Mouse (Mus musculus) heart, postnatal 4 days (tissue): ENCODE data around the gene Hjurp. TPM values are rescaled to one million over a fixed set of nuclear protein-coding genes. Genes with fewer than 3 reads are reported as not detected.
A peak's percentile ranks its signal among the peaks of the same experiment; 100 is the strongest.

Experiments
- DNase-seq: peaks from one replicate; pipeline ENCODE4 v3.0.0; 2021
- total RNA-seq, 2 experiments: library from RNA; stranded (reverse); gene quantifications; 2 replicates each; pipeline ENCODE4 v1.2.3; 2021

The Hjurp gene
- total RNA-seq, 2 experiments from 2014 or later = 97.1 to 100 TPM

- DNase-seq = no peak
These were observed 16.6 kb downstream of the Hjurp start for GRCm38 (mm10) chr1:88260604-88261377.

- peak; percentile 68 for DNase-seq
These were observed 17.3 kb downstream of the Hjurp start for GRCm38 (mm10) chr1:88260114-88260513.

DNA sequence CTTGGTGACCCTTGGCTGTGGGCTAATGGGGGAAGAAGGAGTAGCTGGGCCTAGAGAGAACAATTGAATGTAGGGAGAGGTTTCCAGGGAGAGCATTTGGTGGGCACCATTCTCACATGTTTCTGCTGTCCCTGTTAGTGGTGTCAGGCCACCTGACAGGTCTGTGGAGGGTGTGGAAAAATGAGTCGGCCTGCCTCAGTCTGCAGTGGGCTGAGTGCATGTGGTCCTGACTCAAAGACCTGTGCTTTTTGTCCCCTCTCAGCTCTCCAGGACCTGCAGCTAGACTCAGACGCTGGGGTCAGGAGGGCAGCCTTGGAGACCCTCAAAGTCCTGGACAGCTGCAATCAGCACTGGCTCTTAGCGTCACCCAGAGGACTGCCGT is 17.8 kb downstream of the Hjurp start:
- no peak for DNase-seq

DNA sequence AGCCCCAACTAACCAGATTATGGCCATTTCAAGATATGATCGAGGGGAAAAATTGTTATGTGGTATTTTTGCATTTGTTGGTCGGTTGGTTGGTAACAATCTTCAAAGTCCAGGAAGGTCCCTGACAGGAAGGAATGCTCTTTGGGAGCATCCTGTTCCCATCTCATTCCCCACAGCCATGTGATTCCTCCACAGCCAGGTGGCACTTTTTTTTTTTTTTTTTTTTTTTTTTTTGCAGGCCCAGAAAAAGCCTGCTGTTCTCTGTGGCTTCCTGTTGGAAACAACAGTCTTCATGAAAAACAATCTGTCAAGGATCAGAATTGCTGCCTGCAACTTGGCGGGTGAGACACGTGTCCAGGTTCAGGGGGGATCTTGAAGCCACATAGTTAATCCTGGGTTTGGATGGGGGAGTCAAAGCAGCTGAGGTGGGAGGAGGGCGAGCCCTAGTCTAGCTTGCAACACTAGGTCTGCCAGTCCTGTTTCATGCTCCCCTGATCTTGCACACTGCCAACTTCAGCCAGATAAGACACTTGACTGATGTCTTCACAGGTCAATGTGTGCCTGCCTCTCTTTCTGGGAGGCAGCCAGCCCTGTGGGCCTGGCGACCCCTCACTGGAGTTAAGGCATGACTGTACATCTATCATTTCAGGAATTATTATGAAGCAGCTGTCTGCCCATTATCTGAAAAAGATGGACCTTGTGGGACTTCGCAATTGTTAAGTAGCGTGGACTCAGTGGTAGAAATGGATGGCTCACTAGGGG is 18.4 kb downstream of the Hjurp start:
- DNase-seq = peak; percentile 64

- no peak for DNase-seq
These were observed 19.1 kb downstream of the Hjurp start for GRCm38 (mm10) chr1:88258361-88258760.

GRCm38 (mm10) chr1:88257681-88258080 is 19.8 kb downstream of the Hjurp start:
- no peak for DNase-seq

DNA sequence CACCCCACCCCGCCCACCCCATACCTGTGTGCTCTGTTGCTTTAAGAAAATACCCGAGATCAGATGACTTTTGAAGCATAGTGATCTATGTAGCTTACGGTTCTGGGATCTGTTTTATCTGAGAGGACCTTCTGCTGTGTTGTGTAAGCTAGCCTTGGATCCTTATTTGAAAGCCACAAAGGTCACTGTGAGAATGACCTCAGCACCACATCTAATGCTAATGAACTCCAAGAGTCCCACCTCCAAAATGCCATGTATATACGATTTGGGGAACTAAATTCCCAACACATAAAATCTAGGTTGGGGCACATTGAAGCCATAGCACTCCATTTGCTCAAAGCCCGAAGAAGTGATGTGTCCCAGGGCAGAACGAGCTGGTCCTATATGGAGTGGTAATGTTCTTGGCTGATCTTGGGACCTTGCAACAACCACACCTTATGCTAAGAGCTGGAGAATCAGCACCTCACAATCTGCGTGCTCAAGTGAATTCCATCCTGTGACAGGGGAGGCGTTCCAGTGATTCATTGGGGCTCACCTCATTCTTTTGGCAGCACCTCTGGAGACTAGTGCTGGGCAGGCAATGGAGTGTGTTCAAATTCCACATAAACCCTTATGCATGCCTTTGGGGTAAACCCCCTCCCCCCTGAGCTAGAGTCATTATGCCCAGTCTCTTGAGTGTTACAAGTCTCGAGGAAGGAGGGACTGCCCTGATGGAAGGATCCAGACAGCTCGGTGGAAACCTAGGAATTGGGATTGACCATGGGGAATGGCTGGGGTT is 20.4 kb downstream of the Hjurp start:
- DNase-seq = no peak

GRCm38 (mm10) chr1:88255989-88256754 is 21.3 kb downstream of the Hjurp start:
- no peak for DNase-seq

GRCm38 (mm10) chr1:88255466-88255857 is 22.0 kb downstream of the Hjurp start:
- DNase-seq = no peak

- DNase-seq = no peak
These were observed 22.5 kb downstream of the Hjurp start for GRCm38 (mm10) chr1:88254793-88255465.

DNA sequence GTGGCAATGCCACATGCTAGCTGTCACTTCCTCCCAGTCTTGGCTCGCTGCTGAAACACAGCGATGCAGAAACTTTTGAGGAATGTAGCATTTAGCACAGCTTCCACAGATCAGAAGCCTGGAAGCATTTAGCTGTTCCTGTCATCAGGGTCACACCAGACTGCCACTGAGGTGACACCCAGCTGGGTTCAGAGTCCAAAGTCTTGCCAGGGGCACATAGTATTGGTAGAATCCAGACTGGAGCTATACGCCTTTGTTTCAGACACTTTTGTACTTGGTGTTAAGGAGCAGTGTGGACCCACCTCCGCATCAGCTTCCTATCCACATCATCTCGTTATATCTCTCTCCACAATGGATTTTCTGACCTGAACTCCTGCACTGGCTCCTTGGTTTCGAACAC is 23.9 kb downstream of the Hjurp start:
- no peak for DNase-seq

DNA sequence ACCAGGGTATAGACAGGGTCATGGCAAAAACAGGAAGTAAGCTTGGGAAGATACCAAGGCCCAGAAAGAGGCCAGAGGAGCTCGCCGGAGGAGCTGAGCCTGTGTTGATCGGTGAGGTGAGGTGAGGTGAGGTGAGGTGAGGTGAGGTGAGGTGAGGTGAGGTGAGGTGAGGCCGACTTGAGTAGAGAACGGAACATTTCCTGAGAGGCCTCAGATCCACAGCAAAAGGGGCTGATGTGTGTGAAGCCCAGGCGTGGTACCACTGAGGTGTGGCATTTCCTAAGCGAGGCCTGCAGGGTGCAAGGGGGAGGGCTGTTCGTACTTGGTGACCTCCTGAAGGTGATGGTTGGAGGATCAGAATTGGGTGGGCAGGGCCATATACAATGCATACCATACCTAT is 24.3 kb downstream of the Hjurp start:
- DNase-seq = no peak

GRCm38 (mm10) chr1:88250023-88250422 is 27.4 kb downstream of the Hjurp start:
- no peak for DNase-seq

GRCm38 (mm10) chr1:88249596-88249995 is 27.8 kb downstream of the Hjurp start:
- DNase-seq = no peak

DNA sequence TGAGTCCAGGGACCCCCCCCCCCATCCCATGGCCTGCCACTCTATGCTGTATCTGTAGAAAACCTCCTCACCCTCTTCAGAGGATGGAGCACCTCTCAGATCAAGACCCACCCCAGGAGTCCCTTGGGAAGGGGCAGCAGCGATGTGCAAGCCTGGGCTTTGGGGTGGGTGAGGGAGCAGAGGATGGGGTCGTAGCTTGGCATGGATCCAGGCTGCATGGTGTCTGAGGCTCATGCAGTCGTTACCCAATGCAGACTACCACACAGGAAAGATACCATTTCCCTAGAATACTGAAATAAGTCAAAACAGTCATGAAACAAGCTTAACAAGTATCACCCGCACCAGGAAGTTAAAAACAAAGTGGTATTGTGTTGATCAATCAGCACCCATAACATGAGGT is 28.8 kb downstream of the Hjurp start:
- DNase-seq = no peak

DNA sequence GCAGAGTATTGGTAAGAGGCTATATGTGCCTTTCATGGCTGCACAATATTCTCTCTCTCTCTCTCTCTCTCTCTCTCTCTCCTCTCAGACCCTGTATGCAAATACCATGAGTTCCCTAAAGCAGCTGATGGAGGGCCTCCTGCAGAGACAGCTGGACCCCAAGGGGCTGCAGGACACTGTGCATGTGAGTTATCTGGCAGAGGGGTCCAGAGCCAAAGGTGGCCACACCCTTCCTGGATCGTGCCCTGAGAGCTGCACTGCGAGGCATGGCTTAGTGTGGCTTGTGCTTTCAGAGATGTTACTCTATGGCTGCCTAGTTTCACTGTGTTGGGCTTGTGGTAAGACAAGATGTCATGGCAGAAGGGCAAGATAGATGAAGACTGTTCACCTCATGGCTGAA is 29.8 kb downstream of the Hjurp start:
- DNase-seq = no peak

DNA sequence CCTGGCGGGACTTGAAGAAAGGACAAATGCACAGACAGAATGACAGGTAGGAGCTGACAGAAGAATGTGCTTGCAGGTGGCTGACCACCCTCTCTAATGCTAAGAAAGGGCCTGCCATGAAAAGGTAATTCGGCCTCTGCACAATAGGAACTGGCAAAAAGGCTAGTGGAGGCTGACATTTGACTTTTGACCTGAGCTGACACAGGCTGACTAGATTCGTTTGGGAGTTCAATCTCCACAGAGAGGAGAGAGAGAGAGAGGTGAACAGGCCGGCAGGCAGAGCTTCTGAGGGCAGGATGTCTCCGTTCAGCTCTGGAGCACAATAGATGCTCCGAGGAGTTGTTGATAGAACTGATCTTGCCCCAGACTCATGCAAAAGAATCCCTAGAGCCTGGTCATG is 31.0 kb downstream of the Hjurp start:
- DNase-seq = no peak

- no peak for DNase-seq
These were observed 31.6 kb downstream of the Hjurp start for GRCm38 (mm10) chr1:88245881-88246280.

DNA sequence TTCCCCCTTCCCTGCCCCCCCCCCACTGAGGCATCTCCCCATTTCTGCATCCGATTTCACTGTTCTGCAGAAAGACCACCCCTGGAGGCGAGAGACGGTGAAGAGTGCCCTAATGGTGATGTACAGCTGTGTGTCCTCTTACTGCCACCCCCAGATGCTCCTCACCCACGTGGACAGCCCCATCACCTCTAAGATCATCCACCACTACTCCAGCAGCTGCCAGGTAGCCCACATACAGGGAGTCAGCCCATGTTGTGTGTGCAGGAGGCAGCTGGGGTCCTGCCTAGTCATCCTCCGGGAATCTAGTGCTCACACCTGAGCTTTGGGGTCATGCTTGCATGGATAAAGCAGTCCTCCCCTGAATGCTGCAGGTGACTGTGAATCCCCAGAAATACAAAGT is 33.6 kb downstream of the Hjurp start:
- no peak for DNase-seq

DNA sequence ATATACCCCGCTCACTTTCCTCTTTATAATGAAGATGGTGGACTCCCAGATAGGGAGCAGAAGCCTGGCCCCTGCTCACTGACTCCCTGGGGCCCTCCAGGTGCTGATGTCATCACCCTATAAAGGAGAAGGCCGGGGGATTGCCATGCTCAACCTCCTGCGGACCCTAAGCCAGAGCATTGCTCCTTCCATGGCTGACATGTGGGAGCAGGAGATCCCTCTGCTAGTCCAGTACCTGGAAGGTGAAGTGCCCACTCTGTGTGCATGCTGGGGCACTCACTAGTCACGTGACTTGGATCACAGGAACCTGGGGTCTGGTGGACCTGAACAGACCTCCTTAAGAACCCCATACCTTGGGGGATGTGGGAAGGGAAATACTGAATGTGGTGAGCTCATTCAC is 36.9 kb downstream of the Hjurp start:
- DNase-seq = no peak

GRCm38 (mm10) chr1:88240072-88240471 is 37.4 kb downstream of the Hjurp start:
- DNase-seq = no peak

GRCm38 (mm10) chr1:88238771-88239170 is 38.7 kb downstream of the Hjurp start:
- DNase-seq = no peak
